16 mouse cellular contexts compared by ENCODE assay signal in genomic region chr6:126503920-126504319, GRCm38 (mm10). TPM values are rescaled to one million over a fixed set of nuclear protein-coding genes. Genes with fewer than 3 reads are reported as not detected.
A peak's percentile ranks its signal among the peaks of the same experiment; 100 is the strongest.
DNase-seq lines count a peak whose midpoint lies in the region; ATAC-seq and TF ChIP-seq lines count a peak whose summit lies in the region.
"Had no signal": no experiment of that assay in that cellular context is flagged by ENCODE, and none has a peak within 500 bp of the region (broad histone marks: within the 10 kb centered on the region; RNA-seq: fewer than 3 reads in every experiment).

No protein-coding gene starts in this region.

- TF ChIP-seq CTCF in heart, postnatal 0 days (IDR thresholded peaks at IDR 0.05; ENCODE audit: low read depth), result peak; percentile 33
- peak; percentile 34 for TF ChIP-seq CTCF in liver, postnatal 0 days (IDR thresholded peaks at IDR 0.05; ENCODE audit: low read depth)
- TF ChIP-seq CTCF in stomach, postnatal 0 days (IDR thresholded peaks at IDR 0.05; ENCODE audit: low read depth), result peak; percentile 52

- no peaks in the 10 kb centered on the region; the same call in 1 of the 2 replicates for H3K27me3 ChIP-seq in heart, postnatal 0 days (ENCODE audit: control insufficient read depth, insufficient read depth, low read length)
- 0 out of 2 replicates have a peak, but pooled peaks cover 3% of the 10 kb centered on the region for H3K27me3 ChIP-seq in heart, embryonic 12.5 days (replicated peaks)
- no peaks in the 10 kb centered on the region for H3K27me3 ChIP-seq in liver, postnatal 0 days (ENCODE audit: insufficient read depth, low read length)
- H3K27me3 ChIP-seq in liver, embryonic 12.5 days (replicated peaks), result no peaks in the 10 kb centered on the region
- no peaks in the 10 kb centered on the region for H3K27me3 ChIP-seq in stomach, postnatal 0 days (ENCODE audit: control insufficient read depth, insufficient read depth, low read length)
- H3K27me3 ChIP-seq: embryonic facial prominence, embryonic 13.5 days had no signal

- H3K36me3 ChIP-seq in heart, postnatal 0 days (replicated peaks; ENCODE audit: control insufficient read depth, insufficient read depth, low read length), result no peaks in the 10 kb centered on the region
- H3K36me3 ChIP-seq in heart, embryonic 12.5 days, result no peaks in the 10 kb centered on the region
- H3K36me3 ChIP-seq in liver, postnatal 0 days (replicated peaks; ENCODE audit: insufficient read depth, low read length), result no peaks in the 10 kb centered on the region
- H3K36me3 ChIP-seq in liver, embryonic 12.5 days, result no peaks in the 10 kb centered on the region
- no peaks in the 10 kb centered on the region for H3K36me3 ChIP-seq in stomach, postnatal 0 days (ENCODE audit: control insufficient read depth, insufficient read depth, low read length)
- H3K36me3 ChIP-seq: embryonic facial prominence, embryonic 13.5 days; heart, embryonic 10.5 days; limb, embryonic 15.5 days; midbrain, embryonic 12.5 days had no signal

- H3K9me3 ChIP-seq in heart, postnatal 0 days (replicated peaks; ENCODE audit: control insufficient read depth, low read length), result no peaks in the 10 kb centered on the region
- peaks cover 4% of the 10 kb centered on the region; the same call in 1 of the 2 replicates for H3K9me3 ChIP-seq in heart, embryonic 12.5 days (replicated peaks)
- no peaks in the 10 kb centered on the region for H3K9me3 ChIP-seq in liver, postnatal 0 days (ENCODE audit: low read length)
- H3K9me3 ChIP-seq in liver, embryonic 12.5 days (replicated peaks), result peaks cover 5% of the 10 kb centered on the region; the same call in 1 of the 2 replicates
- H3K9me3 ChIP-seq in stomach, postnatal 0 days (ENCODE audit: control insufficient read depth, low read length), result no peaks in the 10 kb centered on the region
- H3K9me3 ChIP-seq: heart, embryonic 10.5 days; limb, embryonic 15.5 days had no signal

- no peak for TF ChIP-seq EP300 in heart, postnatal 0 days (IDR thresholded peaks at IDR 0.05; ENCODE audit: low read depth)
- TF ChIP-seq EP300 in liver, postnatal 0 days (IDR thresholded peaks at IDR 0.05; ENCODE audit: low read depth), result no peak
- no peak for TF ChIP-seq EP300 in stomach, postnatal 0 days (optimal IDR thresholded peaks at IDR 0.05)

- 74% methylated on average over 8 of the region's 8 CpGs for WGBS in heart, postnatal 0 days
- WGBS in heart, embryonic 12.5 days, result 78% methylated on average over 8 of the region's 8 CpGs
- 74% methylated on average over 8 of the region's 8 CpGs for WGBS in liver, postnatal 0 days (ENCODE audit: insufficient replicate concordance)
- 66% methylated on average over 8 of the region's 8 CpGs for WGBS in liver, embryonic 12.5 days (ENCODE audit: insufficient replicate concordance)
- WGBS in stomach, postnatal 0 days, result 76% methylated on average over 8 of the region's 8 CpGs

- no peak for ATAC-seq in heart, postnatal 0 days (ENCODE audit: insufficient read depth, low read depth)
- ATAC-seq in heart, embryonic 12.5 days (ENCODE audit: insufficient number of reproducible peaks, low FRiP score), result no peak
- ATAC-seq in liver, postnatal 0 days, result no peak
- ATAC-seq in liver, embryonic 12.5 days, result no peak
- ATAC-seq in stomach, postnatal 0 days (ENCODE audit: low FRiP score, low TSS enrichment), result no peak
- ATAC-seq: intestine, embryonic 16.5 days had no signal

- DNase-seq in adrenal gland, postnatal 10 days, result peak; percentile 28
- no peak for DNase-seq in adrenal gland, adult 8-10 months
- DNase-seq in heart, postnatal 0 days (ENCODE audit: low spot score), result no peak
- DNase-seq in liver, postnatal 0 days, result no peak
- DNase-seq in stomach, postnatal 0 days (ENCODE audit: low spot score), result no peak
- no peak for DNase-seq in kidney, postnatal 10 days
- DNase-seq: heart, postnatal 4 days; lung, postnatal 4 days; right cerebral cortex, postnatal 4 days had no signal

- no peak overlapping the region for H3K27ac ChIP-seq in heart, postnatal 0 days (ENCODE audit: low read depth)
- H3K27ac ChIP-seq in heart, embryonic 12.5 days (ENCODE audit: poor library complexity, severe bottlenecking), result no peak overlapping the region
- H3K27ac ChIP-seq in liver, postnatal 0 days (ENCODE audit: low read depth), result no peak overlapping the region
- no peak overlapping the region for H3K27ac ChIP-seq in liver, embryonic 12.5 days
- H3K27ac ChIP-seq in stomach, postnatal 0 days (replicated peaks), result no peak overlapping the region
- H3K27ac ChIP-seq: embryonic facial prominence, embryonic 13.5 days; heart, embryonic 10.5 days; limb, embryonic 15.5 days; midbrain, embryonic 12.5 days had no signal

- H3K4me3 ChIP-seq in heart, postnatal 0 days (ENCODE audit: low read depth, low read length), result no peak overlapping the region
- no peak overlapping the region for H3K4me3 ChIP-seq in heart, embryonic 12.5 days
- H3K4me3 ChIP-seq in liver, postnatal 0 days (ENCODE audit: low read depth, low read length), result no peak overlapping the region
- H3K4me3 ChIP-seq in liver, embryonic 12.5 days, result no peak overlapping the region
- H3K4me3 ChIP-seq in stomach, postnatal 0 days (ENCODE audit: low read depth, low read length), result no peak overlapping the region
- H3K4me3 ChIP-seq: embryonic facial prominence, embryonic 13.5 days; heart, embryonic 10.5 days; limb, embryonic 15.5 days; midbrain, embryonic 12.5 days had no signal

- no peaks in the 10 kb centered on the region for H3K4me1 ChIP-seq in heart, postnatal 0 days (ENCODE audit: control insufficient read depth, insufficient read depth)
- H3K4me1 ChIP-seq in heart, embryonic 12.5 days (replicated peaks), result peaks cover 6% of the 10 kb centered on the region
- H3K4me1 ChIP-seq in liver, postnatal 0 days (ENCODE audit: insufficient read depth), result no peaks in the 10 kb centered on the region
- H3K4me1 ChIP-seq in liver, embryonic 12.5 days, result no peaks in the 10 kb centered on the region
- H3K4me1 ChIP-seq in stomach, postnatal 0 days (replicated peaks; ENCODE audit: control insufficient read depth, insufficient read depth), result no peaks in the 10 kb centered on the region
- H3K4me1 ChIP-seq: embryonic facial prominence, embryonic 13.5 days; limb, embryonic 15.5 days; midbrain, embryonic 12.5 days had no signal

- no peak overlapping the region for H3K9ac ChIP-seq in heart, postnatal 0 days (replicated peaks; ENCODE audit: low read depth, low read length)
- H3K9ac ChIP-seq in heart, embryonic 12.5 days, result no peak overlapping the region
- H3K9ac ChIP-seq in liver, postnatal 0 days (replicated peaks), result no peak overlapping the region
- H3K9ac ChIP-seq in liver, embryonic 12.5 days, result no peak overlapping the region
- H3K9ac ChIP-seq in stomach, postnatal 0 days (ENCODE audit: low read length), result no peak overlapping the region
- H3K9ac ChIP-seq: embryonic facial prominence, embryonic 13.5 days; limb, embryonic 15.5 days; midbrain, embryonic 12.5 days had no signal

- no peak overlapping the region for H3K4me2 ChIP-seq in heart, postnatal 0 days (ENCODE audit: low read depth, low read length)
- no peak overlapping the region for H3K4me2 ChIP-seq in heart, embryonic 12.5 days
- no peak overlapping the region for H3K4me2 ChIP-seq in liver, postnatal 0 days (ENCODE audit: low read depth, low read length)
- H3K4me2 ChIP-seq in liver, embryonic 12.5 days, result no peak overlapping the region
- H3K4me2 ChIP-seq in stomach, postnatal 0 days (replicated peaks; ENCODE audit: low read depth), result no peak overlapping the region
- H3K4me2 ChIP-seq: embryonic facial prominence, embryonic 13.5 days; limb, embryonic 15.5 days; midbrain, embryonic 12.5 days had no signal

RNA-seq across cellular contexts. Expression of gene Kcna5, which starts 31.3 kb away (rescaled TPM):
- 10 to 100 TPM in 1 of 2 experiments, 1 to 10 TPM in 1; 5.1 to 10.1 TPM for total RNA-seq in adrenal gland, postnatal 10 days (2021)
- total RNA-seq in adrenal gland, adult 8-10 months (2022), result 1 to 10 TPM; 2.4 to 4.1 (median 3.4) TPM
- total RNA-seq in heart, postnatal 0 days (2014; rRNA removed; ENCODE audit: low replicate concordance), result 25.0 and 27.6 TPM in 2 replicates
- 9.0 and 9.2 TPM in 2 replicates for polyA plus RNA-seq in heart, postnatal 0 days (2015; fragmentation: Nextera tagmentation; extraction: Ambion mirVana)
- polyA plus RNA-seq in heart, embryonic 12.5 days (2016; fragmentation: Nextera tagmentation; extraction: Ambion mirVana), result 7.2 and 9.0 TPM in 2 replicates
- 0.05 and 0.09 TPM in 2 replicates for polyA plus RNA-seq in liver, postnatal 0 days (2015; fragmentation: Nextera tagmentation; extraction: Ambion mirVana)
- 0.44 and 0.61 TPM in 2 replicates for polyA plus RNA-seq in liver, embryonic 12.5 days (2016; fragmentation: Nextera tagmentation; extraction: Ambion mirVana)
- polyA plus RNA-seq in stomach, postnatal 0 days (2015; fragmentation: Nextera tagmentation; extraction: Ambion mirVana), result 3.2 and 3.5 TPM in 2 replicates
